Mouse (Mus musculus) liver (tissue): ENCODE data around the gene Fra10ac1.

ENCODE experiments used
- DNase-seq: peaks from one replicate; pipeline ENCODE4 v3.0.0-alpha.2; 2020; ENCODE audit warnings: mixed read lengths

Gene Fra10ac1

DNA sequence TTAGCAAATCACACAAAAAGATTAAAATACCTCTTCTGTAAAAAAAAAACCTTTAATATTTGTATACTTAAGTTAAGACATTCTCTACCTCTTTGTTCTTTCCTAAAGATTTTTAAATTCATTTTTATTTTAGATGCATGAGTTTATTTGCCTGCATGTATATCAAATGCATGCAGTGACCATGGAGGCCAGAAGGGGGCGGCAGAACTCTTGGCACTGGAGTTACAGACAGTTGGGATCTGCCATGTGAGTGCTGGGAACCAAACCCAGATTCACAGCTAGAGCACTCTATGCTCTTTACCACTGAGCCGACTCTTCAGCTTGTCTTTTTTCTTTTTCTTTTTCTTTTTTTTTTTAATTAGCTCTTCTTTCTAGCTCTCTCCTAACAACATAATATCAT lies 4.7 kb upstream of the Fra10ac1 start:
- peak; percentile 25 for DNase-seq

DNA sequence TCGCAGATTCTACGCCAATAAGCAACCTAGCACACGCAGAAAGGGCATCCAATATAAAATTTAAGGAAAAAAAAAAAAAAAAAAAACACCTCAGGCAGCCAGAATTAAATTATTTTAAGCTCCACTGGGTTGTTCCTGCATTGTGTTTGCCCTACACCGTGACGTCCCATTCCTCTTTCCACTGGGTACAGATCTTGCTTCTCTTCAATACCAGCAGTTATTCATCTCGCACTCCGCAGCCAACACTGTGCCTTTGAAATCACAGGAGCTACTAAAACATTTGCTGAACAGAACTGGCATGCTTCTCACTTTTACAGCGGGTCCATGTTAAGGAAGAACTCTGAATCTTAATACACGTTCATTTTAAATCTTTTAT lies 717 bp upstream of the Fra10ac1 start:
- DNase-seq = no peak

DNA sequence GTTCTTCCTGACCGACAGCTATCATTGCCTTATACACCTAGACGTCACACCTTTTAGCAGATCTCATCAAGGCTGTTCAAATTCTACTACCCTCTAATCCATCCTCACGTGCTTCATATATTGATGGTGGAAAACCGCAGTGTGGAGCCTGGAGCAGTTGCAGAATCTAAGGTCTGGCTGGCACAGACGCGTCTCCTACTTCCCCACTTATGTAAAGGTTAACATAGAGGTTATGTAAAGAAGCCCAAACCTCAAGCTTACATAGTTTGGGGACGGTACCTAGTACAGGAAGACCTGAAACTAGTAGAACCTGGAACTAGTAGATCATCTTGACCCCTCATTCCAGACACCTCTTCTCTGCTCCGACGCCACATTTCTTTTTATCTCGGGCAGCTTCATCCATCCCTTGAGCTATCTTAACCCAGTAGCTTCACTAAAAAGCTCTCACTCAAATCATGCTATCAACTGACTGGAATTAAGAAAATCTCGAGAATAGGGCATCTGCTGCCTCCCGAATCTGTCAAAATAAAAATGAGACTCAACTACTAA lies 526 bp downstream of the Fra10ac1 start:
- DNase-seq = no peak

DNA sequence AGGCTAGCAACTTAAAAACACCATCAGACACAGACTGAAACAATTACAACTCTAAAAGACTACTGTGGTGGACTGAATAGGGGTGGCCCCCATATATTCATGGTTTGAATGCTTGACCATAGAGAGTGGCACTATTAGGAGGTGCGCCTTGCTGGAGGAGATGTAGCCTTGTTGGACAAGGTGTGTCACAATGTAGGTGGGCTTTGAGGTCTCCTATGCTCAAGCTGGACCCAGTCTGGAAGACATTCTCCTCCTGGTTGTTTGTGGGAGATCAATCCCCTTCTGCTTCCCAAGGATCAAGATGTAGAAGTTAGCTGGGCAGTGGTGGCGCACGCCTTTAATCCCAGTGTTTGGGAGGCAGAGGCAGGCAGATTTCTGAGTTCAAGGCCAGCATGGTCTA lies 6.3 kb downstream of the Fra10ac1 start:
- no peak for DNase-seq

DNA sequence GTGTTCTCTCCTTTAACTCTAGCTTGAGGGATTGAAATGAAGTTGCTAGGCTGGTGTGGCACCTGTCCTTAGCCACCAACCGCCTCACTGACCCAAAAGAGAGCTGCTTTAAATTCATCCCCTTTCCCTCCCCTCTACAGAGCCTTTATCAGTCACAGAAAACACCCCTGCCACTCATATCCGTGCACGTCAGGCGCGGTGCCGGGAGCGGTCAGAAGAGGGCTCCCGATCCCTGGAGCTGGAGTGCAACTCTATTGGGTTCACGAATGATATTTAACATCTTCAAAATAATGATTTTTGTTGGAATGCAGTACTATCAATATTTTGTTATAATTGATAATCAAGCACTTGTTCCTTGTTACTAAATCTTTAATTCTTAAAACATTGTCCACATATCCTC lies 17.3 kb downstream of the Fra10ac1 start:
- DNase-seq = peak; percentile 22

DNA sequence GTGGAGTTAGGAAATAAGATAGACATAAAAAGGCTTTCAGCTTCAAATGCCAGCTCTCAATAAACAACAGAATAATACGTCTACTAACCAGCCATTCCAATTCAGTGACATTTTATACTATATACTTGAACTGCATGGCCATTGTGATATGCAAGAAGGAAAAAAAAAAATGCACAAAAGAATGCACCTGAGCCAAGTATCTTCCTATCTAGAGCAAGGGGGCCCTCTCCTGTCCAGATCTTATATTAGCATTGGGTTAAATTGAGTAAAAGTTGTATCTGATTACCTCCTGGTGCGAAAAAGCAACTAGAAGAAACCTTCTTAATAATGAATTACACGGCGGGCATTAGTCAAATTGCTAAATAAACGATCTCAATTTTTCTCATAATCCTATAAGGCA lies 25.2 kb downstream of the Fra10ac1 start:
- DNase-seq = no peak

DNA sequence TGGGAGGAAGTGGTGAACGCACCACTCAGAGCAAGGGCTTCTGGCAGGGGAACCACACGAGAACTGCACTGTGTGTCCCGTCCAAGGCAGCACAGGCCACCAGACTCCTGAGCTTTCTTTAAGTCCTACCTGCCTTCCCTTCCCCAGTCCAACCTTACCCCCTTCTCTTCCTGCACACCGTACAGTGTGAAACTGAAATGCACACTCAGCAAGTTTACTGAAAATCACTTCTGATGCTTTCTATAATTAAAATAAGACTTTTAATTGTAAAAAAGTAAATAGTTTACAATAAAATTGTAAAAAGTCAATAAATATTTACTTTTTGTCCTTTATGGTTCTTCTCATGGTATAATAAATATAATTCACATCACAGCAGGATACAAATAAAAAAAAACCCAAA lies 28.7 kb downstream of the Fra10ac1 start:
- DNase-seq = no peak

DNA sequence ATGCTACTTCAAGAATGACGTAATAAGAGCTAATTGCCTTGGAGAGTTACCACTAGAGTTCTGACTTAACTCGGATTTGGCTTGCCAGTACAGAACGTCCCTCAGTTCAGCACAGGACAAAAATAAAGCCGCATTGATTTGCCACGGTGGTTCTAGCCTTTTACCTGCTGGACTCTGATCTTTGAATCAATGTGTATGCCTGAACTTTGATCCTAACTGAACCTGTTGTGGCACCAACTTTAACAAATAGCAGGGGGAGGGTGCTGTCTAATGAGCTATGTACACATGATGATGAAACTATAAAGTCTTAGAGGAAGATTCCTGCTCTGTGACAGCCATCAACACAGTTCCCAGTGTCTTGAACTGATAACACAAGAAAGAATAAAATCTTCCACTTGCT lies 32.5 kb downstream of the Fra10ac1 start:
- DNase-seq = peak; percentile 17

DNA sequence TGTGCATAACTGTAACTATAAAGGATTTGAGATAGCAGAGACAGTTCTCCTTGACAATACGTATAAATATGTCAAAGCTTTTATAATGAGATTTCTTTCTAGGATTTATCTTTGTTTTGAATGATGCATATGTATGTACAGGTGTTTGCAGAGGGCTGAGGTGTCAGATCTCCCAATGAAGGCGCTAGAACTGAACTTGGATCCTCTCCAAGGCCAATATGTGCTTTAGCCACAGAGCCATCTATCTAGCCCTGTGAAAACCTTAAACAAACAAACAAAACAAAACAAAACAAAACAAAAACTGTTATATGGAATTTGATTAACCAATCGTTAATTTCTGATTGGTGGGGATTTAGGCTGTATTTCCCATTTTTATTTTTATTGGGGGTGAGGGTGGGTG lies 33.4 kb downstream of the Fra10ac1 start:
- no peak for DNase-seq

DNA sequence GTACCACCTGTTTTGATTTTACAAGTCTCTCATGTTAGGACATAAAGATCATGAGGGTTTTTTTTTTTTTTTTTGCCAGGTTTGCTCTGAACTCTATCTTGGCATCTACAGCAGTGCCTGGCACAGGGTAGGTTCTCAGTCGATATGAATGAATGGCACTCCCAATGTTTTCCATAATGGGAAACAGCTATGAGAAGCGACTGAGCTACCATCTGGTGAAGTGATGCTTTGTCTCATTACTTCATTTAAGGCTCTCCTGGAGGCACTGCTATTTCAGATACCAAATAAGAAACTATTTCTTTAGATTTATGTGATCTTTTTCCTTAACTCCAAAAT lies 36.6 kb downstream of the Fra10ac1 start:
- DNase-seq = no peak

DNA sequence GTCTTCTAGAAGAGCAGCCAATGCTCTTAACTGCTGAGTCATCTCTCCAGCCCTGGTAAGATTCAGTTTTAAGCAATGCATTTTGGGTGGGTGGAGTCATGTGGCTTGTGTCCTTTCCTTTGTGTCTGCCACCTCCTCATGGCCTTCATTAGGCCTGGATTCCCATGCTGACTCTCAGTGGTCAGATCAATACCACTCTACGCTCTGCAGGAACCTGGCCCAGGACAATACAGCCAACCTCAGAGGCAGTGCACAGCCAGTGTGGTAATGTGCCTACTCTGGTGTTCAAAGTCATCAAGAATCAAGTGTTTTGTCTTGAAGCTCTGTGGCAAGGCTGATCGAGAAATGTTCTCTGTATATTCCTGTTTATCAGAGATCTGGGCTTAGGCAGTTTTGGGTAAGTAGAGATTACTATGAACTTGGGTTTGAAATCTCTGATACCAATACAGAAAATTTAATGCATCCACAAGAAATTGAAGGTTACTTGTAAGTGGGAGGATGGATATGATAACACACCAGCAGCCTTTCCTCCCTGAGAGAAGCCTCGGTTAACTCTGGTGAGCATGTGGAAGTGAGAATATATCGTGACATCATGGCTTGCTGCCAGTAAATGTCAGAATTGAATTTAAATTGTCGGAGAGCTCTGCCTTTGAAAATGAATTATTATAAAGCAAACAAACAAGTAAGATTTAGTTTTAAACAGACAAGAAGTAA lies 37.2 kb downstream of the Fra10ac1 start:
- DNase-seq = no peak

DNA sequence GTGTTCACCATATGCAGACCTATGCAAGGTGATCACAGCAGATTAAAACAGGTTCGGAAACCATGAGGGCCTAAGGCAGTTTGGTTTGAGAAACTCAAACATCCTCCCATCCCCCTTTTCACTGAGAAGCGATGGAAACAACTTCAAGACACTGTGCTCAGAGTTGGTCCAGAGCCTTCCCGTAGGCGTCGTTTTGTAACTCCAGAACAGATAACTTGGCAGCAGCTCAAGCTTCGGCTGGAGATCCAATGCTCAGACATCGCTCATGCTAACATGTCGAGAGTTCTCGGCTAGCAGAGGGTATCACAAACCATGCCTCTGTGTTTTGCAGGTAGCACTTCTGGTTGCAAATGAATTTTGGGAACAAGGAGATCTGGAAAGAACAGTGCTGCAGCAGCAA lies 44.3 kb downstream of the Fra10ac1 start:
- no peak for DNase-seq

DNA sequence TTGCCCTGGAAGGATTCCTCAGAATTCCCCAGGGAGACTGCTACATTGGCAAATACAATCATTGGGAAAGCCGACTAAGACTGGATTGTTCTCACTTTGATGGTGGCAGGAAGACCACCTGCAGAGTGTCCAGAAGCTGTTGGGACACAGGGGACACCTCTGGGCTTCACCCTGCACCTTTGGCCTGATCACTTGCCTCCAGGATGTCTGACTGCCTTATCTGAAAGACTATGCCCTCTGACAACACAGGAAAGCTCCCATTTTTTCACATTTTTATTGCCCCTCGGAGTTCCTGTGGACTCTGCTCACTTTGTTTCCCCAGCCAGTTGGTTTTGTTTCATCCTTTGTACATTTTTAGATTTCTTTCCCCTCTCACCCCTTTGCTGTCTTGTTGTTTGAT lies 59.3 kb downstream of the Fra10ac1 start:
- DNase-seq = peak; percentile 10

DNA sequence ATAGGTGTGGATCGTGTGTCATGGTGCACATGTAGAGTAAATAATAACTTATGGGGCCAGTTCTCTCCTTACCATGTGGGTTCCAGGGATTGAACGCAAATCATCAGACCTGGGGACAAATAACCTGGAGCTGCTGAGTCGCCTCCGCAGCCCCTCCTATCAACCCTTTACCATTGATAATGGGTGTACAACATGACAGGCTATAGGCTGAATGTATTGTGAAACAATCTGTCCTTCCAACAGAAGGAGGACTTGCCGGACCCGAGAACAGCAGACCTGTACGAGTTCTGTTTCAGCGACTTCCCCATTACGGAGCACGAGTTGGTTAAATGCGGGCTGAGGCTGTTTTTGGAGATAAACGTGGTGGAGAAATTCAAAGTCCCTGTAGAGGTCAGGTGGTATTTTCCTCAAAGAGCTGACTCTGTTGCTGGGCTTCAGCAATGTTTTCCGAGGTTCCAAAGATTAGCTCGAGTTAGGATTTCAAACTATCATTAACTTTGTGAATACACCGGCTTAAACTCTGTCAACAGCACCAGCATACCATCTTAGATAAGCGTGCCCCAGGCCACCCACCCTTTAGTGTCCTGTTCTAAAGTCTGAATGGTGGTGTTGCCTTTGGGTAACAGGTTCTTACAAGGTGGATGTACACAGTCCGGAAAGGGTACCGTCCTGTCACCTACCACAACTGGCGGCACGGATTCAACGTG lies 62.2 kb downstream of the Fra10ac1 start:
- peak; percentile 11 for DNase-seq

DNA sequence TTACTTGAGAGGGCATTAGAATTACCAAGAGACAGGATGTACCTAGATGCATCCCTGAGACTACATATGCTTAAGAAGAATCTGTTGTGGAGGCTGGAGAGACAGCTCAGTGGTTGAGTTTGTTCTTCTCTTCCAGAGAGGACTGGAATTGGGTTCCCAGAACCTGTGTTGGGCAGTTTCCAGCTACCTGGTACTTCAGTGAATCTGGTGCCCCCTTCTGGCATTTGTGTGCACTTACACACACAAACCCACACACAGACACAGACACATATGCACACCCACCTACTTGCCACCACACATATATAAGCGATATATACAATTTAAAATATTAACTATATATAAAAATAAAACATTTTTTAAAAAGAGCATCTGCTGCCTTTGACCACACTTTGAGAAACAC lies 67.7 kb downstream of the Fra10ac1 start:
- DNase-seq = no peak

DNA sequence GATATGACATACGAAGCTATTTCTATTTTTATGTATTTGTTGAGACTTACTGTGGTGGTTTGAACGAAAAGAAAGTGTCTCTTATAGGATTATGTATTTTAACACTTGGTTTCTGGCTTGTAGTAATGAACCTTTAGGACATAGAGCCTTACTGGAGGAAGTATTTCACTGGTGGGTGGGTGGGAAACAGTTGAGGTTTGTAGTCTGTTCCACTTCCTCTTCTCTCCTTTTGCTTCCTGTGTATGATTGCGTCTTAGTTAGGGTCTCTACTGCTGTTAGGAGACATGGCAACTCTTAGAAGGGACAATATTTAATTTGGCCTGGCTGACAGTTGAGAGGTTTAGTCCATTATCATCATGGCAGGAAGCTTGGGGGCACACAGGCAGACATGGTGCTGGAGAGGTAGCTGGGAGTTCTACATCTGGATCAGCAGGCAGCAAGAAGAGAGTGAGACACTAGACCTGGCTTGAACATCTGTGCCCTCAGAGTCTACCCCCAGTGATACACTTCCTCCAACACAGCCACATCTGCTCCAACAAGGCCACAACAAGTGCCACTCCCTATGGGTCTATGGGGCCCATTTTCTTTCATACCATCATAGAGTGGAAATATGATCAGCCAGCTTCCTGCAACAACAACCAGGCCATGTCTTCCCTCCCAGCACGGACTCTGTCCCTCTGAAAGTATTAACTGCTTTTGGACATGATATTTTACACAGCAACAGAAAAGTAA lies 80.2 kb downstream of the Fra10ac1 start:
- DNase-seq = no peak
